Mouse (Mus musculus): ENCODE data around the gene Gbgt1.

DNA sequence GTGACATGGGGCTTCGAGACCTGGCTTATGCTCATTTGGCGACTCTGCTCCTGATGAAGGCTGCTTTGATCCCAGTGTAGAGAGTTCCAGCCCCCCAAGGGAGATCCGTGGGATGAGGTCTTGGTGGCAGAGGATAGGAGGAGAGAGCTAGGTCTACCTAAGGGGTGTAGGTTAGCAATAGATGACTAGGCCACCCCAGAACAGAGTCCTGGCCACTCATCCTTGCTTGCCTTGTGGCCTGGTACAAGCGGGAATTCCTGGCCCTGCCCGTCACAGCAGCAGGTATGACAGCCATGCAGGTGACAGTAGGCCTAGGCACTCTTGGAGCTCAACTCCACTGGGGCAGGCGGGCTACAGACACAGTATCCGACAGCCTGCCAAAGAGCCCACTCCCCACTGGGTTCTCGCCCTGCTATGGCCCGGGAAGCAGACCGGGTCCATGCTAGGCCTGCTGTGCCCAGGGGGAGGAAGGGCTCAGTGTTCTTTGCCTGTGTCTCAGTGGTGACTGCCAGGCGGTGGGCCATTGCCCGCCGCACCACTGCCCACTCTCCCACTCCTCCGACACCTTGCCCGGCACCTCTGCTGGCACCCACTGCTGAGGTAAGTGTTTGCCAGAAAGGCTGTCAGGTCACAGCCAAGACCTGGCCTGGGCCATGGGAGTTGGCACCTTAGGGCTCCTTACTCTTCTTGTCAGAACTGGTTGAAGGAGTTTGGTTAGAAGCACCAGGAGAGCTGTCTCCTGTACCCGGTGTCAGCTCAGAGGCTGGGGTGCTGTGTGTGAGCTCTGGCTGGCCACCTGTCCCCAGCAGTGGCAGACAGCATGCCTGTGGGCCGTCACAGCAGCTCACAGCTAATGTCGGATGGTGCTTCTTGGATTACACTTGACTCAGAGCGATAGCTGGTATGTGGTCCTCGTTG is 31.0 kb downstream of the Gbgt1 start:
- TF ChIP-seq CTCF (IDR thresholded peaks at IDR 0.05; ENCODE audit: low read depth) (no peak), EP300 (optimal IDR thresholded peaks at IDR 0.05) (no peak)

All from stomach, postnatal 0 days (tissue).